Mouse (Mus musculus) inflammation-experienced regulatory T-cells, adult 6 months (primary cell): ENCODE results near the gene Dcaf11. TPM values are rescaled to one million over a fixed set of nuclear protein-coding genes. Genes with fewer than 3 reads are reported as not detected.

ENCODE experiments used
- ATAC-seq: one replicate; pipeline ENCODE4 v1.8.0; 2017
- polyA plus RNA-seq, 3 experiments: library from polyadenylated mRNA; unstranded; fragments of 100-300 nt; shearing (Covaris generic); gene quantifications; one replicate each; pipeline ENCODE4 v1.2.1; 2017

Dcaf11 gene
- polyA plus RNA-seq, 3 experiments from 2014 or later = 73.9 to 107 (median 81.0) TPM

- ATAC-seq = no peak
Observed at GRCm38 (mm10) chr14:55618486-55619195, 58.8 kb downstream of the Dcaf11 start.

Other genes with a start within 250 kb of the Dcaf11 start
- 10 to 100 TPM; 37.3 to 38.7 (median 37.4) TPM for gene Dhrs4, start 81.2 kb upstream of the Dcaf11 start, polyA plus RNA-seq
- not detected for gene Carmil3, start 69.4 kb upstream of the Dcaf11 start, polyA plus RNA-seq
- gene Cpne6, start 49.6 kb upstream of the Dcaf11 start, polyA plus RNA-seq = not detected
- under 1 TPM in 1 of 3 experiments, not detected in 2; 0.08 TPM for gene Nrl, start 35.0 kb upstream of the Dcaf11 start, polyA plus RNA-seq
- gene Pck2, start 19.7 kb upstream of the Dcaf11 start, polyA plus RNA-seq = 10 to 100 TPM; 31.9 to 37.5 (median 35.9) TPM
- 1 to 10 TPM; 1.4 to 3.2 (median 3.2) TPM for gene A730061H03Rik, start 400 bp downstream of the Dcaf11 start, polyA plus RNA-seq
- not detected for gene Fitm1, start 15.6 kb downstream of the Dcaf11 start, polyA plus RNA-seq
- 100 to 1,000 TPM; 667 to 812 (median 693) TPM for gene Psme1, start 18.1 kb downstream of the Dcaf11 start, polyA plus RNA-seq
- gene Emc9, start 25.3 kb downstream of the Dcaf11 start, polyA plus RNA-seq = 10 to 100 TPM; 19.1 to 25.6 (median 23.3) TPM
- gene Psme2, start 31.1 kb downstream of the Dcaf11 start, polyA plus RNA-seq = 1,000 to 10,000 TPM in 1 of 3 experiments, 100 to 1,000 TPM in 2; 828 to 1,360 (median 869) TPM
- 10 to 100 TPM; 26.7 to 37.2 (median 35.3) TPM for gene Rnf31, start 31.7 kb downstream of the Dcaf11 start, polyA plus RNA-seq
- 100 to 1,000 TPM; 120 to 174 (median 141) TPM for gene Irf9, start 43.6 kb downstream of the Dcaf11 start, polyA plus RNA-seq
- 1 to 10 TPM in 2 of 3 experiments, not detected in 1; 2.7 to 4.0 TPM for gene Rec8, start 58.0 kb downstream of the Dcaf11 start, polyA plus RNA-seq
- gene Ipo4, start 76.0 kb downstream of the Dcaf11 start, polyA plus RNA-seq = 10 to 100 TPM; 21.1 to 39.8 (median 36.3) TPM
- 1 to 10 TPM in 2 of 3 experiments, under 1 TPM in 1; 0.44 to 2.8 (median 2.5) TPM for gene Gm49378, start 77.9 kb downstream of the Dcaf11 start, polyA plus RNA-seq
- 10 to 100 TPM; 36.3 to 45.0 (median 39.3) TPM for gene Tm9sf1, start 83.8 kb downstream of the Dcaf11 start, polyA plus RNA-seq
- gene Tssk4, start 90.2 kb downstream of the Dcaf11 start, polyA plus RNA-seq = 1 to 10 TPM in 2 of 3 experiments, under 1 TPM in 1; 0.68 to 2.2 (median 1.2) TPM
- gene Mdp1, start 100.5 kb downstream of the Dcaf11 start, polyA plus RNA-seq = 100 to 1,000 TPM in 1 of 3 experiments, 10 to 100 TPM in 2; 89.2 to 101 (median 95.6) TPM
- 10 to 100 TPM; 25.8 to 33.9 (median 29.9) TPM for gene Gmpr2, start 111.9 kb downstream of the Dcaf11 start, polyA plus RNA-seq
- 100 to 1,000 TPM; 335 to 412 (median 375) TPM for gene Nedd8, start 112.1 kb downstream of the Dcaf11 start, polyA plus RNA-seq
- 10 to 100 TPM; 26.4 to 30.7 (median 30.2) TPM for gene Tinf2, start 121.8 kb downstream of the Dcaf11 start, polyA plus RNA-seq
- not detected for gene Tgm1, start 153.9 kb downstream of the Dcaf11 start, polyA plus RNA-seq
- gene Rabggta, start 162.3 kb downstream of the Dcaf11 start, polyA plus RNA-seq = 10 to 100 TPM; 40.8 to 75.9 (median 62.1) TPM
- 10 to 100 TPM; 32.4 to 57.8 (median 46.5) TPM for gene Dhrs1, start 185.7 kb downstream of the Dcaf11 start, polyA plus RNA-seq
- gene Nop9, start 185.7 kb downstream of the Dcaf11 start, polyA plus RNA-seq = 1 to 10 TPM; 4.1 to 8.4 (median 5.4) TPM
- gene Cideb, start 198.5 kb downstream of the Dcaf11 start, polyA plus RNA-seq = not detected
- gene Ltb4r2, start 201.4 kb downstream of the Dcaf11 start, polyA plus RNA-seq = not detected
- gene Ltb4r1, start 206.0 kb downstream of the Dcaf11 start, polyA plus RNA-seq = 10 to 100 TPM in 1 of 3 experiments, 1 to 10 TPM in 1, under 1 TPM in 1; 0.57 to 16.6 (median 3.8) TPM
- gene Adcy4, start 224.1 kb downstream of the Dcaf11 start, polyA plus RNA-seq = under 1 TPM in 1 of 3 experiments, not detected in 2; 0.29 TPM
- 10 to 100 TPM; 71.9 to 99.8 (median 84.8) TPM for gene Ripk3, start 228.9 kb downstream of the Dcaf11 start, polyA plus RNA-seq